Mouse (Mus musculus): Measurements from ENCODE around the gene Ghrh. TPM values are rescaled to one million over a fixed set of nuclear protein-coding genes. Genes with fewer than 3 reads are reported as not detected.

Ghrh gene
- total RNA-seq, 2 experiments from 2014 or later, result not detected

DNA sequence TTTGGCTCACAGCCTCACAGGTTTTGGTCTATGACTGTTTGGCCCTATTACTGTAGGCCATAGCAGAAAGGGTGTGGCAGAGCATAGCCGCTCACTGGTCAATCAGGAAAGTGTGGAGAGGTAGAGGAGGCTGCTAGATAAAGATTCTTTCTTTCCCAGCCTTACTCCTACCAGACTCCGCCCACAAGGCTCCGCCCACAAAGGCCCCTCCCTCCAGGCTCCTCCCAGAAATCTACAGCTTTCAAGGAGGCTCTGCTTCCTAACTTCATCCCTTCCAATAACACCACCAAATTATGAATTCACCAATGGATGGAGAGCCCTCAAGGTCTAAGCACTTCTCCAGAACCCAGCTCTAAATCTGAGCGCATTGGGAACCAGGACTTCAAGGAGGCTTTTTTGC lies 5.9 kb upstream of the Ghrh start:
- intact Hi-C loops (cut with DNase I), result no loop called here
- DNase-seq, result no peak

DNA sequence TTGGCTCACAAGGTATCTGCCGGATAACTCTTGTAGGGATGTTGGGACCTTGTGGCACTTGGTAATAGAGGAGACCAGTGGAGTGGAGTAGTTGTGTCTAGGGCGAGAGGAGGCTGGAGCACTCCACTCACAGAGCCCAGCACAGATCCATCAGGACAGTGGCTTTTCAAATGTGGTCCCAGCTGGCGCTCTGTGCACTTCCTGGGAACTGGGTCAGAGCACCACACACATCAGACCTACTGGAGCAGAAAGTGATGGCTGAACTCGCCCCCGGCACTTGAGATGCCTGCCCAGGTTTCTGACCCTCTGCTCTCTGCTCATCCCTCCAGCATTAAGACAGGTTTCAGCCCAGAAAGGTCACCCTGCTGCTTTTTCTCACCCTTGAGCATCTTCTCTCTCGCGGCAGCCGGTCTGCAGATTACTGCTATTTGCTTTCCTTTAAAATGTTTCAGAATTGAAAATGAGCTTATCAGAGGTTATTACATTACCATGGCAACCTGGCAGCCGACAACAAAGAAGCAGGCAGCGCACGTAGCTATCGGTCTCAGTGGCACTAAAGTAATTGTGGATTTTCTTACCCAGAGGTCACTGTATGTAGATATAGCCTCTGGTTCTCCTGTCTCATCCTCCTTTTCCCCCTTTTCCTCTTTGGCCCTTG lies 1.9 kb upstream of the Ghrh start:
- intact Hi-C loops (cut with DNase I), result no loop called here
- DNase-seq, result no peak

DNA sequence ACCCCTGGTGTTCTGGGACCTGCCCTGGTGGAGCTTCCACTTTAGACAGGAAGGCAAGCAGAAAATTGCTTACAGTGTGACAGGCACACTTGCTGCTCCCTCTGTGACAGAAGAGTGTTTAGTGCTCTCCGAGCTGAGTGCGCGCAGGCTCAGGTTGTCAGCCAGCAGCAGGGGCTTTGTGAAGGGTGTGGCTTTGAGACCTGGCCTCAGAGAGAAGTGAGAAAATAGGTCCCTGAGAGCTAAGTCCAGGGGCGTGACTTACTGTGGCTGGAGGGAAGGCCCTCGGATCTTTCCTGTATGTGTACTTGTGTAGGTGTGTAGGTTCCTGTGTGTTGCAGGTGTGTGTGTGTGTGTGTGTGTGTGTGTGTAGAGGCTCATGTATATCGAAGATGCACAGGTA lies 4.0 kb downstream of the Ghrh start:
- DNase-seq, result no peak
- intact Hi-C loops (cut with DNase I), result no loop called here

DNA sequence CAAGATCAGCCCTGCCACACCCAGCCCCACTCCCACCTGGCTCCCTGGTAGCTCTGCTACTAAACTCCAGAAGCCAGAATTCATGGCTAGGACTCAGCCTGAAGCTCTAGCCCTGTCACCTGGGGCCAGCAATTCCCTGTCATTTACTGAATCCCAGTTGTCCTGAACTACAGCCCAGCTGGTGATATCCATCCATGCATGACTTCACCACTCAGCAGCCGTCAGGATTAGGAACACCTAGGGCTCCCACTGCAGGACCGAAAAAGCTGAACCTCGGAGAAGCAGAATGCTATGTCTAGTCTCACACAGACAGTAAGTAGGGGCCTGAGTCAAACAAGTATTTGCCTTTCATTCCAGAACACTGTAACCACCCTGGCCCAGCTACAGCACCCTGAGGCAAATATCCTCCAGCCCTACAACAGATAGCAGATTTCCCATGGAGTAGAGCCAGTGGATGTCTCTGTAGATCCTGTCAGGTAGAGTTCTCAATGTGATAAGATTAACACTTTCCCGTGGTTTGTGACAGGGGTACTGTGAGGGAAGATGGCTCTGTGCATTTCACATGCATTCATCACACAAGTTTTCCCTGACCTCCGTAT lies 4.9 kb downstream of the Ghrh start:
- intact Hi-C loops (cut with DNase I), result no loop called here
- DNase-seq, result no peak

DNA sequence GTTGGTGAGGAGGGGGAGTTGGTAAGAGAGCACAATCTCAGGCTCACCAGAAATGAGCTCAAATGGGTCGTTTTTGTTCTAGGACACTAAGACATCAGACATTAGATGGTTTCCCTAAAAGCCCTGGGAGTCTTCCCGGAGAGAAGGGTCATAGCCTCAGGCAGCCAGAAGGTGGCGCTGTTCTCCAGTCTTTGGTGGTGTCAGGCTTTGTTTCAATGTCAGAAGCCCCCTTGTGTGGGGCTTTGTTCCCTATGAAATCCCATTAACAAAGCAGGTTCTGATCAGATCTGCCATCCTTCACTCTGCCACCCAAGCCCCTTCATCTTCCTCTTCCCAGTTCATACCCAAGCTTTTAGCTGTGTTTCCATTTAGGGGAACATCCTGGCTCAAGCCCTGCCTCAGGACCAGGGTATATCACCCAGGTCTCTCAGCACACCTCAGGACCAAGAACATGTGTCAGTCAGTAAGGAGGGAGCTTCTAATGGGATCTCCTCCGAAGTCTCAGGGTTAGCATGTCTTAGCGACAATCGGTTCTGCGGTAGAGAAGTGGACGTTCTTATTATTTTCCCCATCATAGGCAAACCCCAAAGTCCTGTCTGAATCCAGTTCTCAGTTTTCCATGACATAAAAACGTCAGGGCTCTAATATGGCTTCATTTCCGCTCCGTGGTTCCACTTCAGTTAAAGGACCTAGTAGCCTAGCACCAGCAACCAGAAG lies 5.6 kb downstream of the Ghrh start:
- intact Hi-C loops (cut with DNase I), result loop anchor here (1.0 kb wide), 2 partner anchors 116 to 230 kb away; partner anchors contain the start of gene Blcap
- DNase-seq, result peak; percentile 75 to 77

DNA sequence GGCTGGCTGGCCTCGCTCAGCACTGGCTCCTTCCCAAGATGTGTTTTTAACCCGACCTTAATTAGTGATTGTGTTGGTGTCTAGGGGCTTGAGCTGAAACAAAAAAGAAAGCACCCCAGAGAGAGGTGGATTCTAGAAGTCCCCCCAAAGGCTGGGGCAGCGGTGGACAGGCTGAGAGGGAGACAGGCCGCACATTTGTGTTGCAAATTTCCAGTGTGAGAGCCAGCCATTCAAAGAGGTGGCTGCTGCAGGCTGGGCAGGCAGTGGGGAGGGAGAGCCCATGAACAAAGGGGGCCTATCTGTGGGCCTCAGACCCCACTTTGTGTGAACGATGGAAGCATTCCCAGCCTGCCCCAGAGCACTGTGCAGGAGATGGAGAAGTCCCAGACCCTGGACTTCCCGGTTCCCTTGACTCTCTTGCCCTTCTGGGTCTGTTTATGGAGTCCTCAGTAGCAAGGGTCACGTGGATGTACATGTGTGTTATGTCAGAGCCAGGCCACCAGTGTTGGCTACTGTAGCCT lies 7.0 kb downstream of the Ghrh start:
- peak; percentile 24 to 42 for DNase-seq

DNA sequence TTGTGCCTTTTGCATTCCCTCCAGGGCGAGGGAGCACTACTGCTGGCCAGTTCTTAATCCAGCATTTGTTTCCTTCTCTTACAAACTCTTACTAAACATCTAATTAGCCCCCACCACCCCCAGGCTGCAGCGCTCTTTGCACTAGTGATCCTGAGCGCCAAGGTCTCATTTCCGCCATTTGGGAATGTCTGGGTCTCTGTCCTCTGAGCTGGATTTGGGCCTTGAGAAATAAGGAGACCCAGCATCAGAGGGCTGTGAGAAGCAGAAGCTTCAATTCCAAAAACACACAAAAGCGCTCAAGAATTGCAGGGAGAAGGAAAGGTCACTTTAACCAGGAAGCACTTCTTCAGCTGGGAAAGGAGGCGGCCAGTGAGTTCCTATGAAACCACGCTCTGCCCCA lies 7.8 kb downstream of the Ghrh start:
- intact Hi-C loops (cut with DNase I), result no loop called here
- no peak for DNase-seq

More for the DNA sequence above, 7.0 kb downstream of the Ghrh start:
- intact Hi-C loops (cut with DNase I), result no loop called here

DNA sequence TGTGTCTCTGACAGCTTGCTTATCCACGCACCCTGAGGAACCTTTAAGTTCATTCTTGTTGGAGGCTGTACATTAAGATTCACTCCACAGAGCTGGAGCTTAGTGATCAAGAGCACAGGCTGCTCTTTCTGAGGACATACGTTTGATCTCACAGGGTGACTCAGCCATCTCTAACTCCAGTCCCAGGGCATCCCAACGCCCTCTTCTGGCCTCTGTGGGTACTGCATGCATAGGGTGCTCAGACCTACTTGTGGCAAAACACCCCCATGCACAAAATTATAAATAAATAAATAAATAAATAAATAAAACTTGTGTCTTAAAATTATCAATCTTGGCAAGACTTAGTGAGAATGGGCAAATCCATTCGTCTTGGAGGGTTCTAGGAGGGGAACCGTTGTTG lies 8.6 kb downstream of the Ghrh start:
- peak; percentile 39 to 66 for DNase-seq
- intact Hi-C loops (cut with DNase I), result no loop called here

DNA sequence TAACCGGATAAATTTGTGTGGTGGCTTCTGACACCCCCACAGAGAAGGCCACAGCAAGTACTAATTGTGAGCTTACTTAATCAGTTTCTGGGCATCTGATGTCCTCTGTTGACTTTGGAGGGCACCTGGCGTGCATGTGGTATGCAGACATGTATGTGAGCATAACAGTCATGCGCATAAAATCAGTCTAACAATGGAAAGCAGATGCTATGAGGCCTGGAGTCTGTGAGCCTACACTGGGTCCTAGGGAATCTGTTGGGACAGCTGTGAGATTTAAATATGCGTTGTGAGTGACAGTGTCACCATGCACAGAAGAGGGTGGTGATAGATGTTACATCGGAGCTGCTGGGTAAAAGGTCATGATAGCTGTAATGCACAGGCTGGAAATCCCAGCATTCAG lies 15.2 kb downstream of the Ghrh start:
- intact Hi-C loops (cut with DNase I), result no loop called here
- DNase-seq, result no peak

DNA sequence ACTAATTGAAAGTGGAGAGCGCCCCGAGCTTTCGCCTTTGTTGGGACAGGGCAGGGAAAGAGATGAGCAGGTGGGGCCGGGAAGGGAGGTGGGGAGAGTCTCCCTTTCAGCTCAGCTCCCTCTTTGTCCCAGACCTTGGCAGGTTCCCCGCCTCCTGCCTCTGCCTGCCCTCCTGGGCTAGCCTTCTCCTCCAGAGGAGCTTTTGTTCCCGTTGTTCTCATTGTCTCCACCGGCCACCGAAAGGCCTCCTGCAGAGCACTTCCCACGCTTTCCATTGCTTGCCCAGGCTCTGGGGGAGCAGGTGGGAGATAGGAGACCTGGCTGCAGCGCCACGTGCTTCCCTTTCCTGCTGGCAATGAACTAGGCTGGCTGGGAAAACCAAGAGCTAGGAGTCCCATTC lies 18.7 kb downstream of the Ghrh start:
- intact Hi-C loops (cut with DNase I), result no loop called here
- no peak for DNase-seq

DNA sequence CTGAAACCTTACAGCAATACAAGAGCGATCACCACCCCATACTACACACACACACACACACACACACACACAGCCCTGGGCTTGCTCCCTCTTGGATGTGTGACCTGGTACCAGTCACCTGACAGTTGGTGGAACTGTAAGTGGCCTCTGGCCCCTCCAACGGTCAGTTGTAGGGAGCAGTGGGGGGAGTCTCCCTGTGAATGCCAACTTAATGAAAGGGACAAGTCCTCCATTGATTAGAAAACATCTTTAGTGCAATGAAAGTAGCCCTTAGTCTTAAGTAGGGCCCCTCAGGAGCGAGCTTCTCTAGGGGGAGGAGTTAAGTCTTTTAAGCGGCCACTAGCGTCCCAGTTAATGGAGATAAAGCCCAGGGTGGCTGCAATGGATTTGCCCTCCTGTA lies 19.2 kb downstream of the Ghrh start:
- no peak for DNase-seq
- intact Hi-C loops (cut with DNase I), result no loop called here

DNA sequence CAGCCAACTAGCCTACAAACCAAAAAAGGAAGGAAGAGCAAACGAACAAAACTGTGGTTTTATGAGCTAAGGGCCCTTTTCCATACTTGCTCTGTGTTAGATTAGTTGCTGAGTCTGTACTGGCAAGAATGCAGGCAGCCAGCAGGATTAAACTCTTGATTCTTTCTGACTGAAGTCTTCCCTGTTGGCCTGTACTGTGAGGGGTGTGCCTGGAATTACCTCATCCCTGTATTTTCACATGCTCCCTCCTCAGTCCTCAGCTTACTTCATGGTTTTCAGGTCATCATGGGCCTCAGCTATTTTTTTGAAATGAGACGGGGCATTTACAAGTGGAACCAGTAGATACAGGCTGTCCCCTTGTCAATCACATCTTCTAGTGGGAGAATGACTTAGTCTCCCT lies 22.1 kb downstream of the Ghrh start:
- DNase-seq, result no peak
- intact Hi-C loops (cut with DNase I), result no loop called here

DNA sequence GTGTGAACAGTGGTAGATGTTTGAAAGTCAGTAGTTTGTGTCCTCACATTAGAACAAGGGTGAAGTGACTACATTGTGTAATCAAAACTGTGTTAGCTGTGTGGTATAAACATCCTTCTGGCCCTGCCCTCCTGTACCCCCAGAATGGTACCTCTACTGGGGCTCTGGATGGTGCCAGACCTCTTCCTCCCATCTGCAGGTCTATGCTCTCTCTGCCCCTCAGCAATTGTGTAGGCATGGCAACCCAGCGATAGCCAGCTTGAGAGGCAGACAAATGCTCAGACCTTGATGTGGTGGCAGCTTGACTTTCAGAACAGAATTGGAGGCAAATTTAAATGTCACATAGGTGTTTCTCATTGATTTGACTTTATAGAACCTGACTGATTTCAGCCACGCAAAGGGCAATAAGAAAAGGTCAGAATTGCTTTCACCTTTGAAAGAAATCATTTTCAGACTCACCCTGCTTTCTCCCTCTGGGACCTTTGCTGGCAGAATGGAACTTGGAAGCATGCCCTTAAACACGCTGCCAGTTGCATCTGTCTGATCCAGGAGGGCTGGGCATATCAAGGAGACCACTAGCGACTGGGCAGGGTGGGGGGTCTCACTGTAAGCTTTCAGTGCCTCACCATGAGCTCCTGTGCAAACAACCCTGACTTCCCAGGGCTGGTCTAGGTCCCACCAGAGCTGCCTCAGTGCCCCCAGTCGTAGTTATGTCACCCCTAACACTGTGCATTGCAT lies 25.1 kb downstream of the Ghrh start:
- DNase-seq, result no peak
- intact Hi-C loops (cut with DNase I), result no loop called here

DNA sequence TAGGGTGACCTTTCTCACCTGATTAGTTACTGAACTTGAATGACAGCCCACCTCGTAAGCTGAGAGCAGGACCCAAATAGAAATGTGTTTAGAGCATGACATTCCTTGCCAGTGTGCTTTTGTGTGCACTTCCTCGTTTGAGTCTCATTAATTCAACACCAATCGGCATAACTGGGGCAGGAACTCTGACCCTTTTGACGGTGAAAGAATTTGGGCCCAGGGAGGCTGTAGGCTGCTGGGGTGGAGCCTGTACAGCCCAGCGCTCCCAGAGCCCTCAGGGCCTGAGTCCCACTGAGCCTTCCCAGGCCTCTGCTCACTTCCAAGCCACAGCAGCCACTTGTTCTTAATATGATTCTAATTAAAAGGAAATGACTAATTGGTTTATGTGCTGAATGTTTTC lies 26.4 kb downstream of the Ghrh start:
- intact Hi-C loops (cut with DNase I), result no loop called here
- DNase-seq, result no peak

DNA sequence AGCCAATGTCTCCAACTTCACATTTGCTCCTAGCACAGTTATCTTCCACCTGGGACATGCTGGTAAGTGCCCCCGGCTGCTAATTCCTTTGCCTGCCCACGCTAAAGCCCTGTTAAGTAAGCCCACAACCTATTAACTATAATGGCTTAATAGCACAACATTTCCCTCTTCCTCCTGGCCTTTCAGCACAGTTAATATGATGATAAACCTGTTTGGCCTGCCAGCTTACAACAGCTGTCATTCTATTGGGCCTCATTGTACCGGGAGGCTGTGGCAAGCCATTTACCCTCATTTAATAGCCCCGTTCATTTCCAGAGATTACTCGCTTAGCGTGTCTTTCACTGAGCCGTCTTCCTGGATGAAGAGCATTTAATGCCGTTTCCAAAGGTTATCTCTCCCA lies 27.2 kb downstream of the Ghrh start:
- intact Hi-C loops (cut with DNase I), result no loop called here
- no peak for DNase-seq

DNA sequence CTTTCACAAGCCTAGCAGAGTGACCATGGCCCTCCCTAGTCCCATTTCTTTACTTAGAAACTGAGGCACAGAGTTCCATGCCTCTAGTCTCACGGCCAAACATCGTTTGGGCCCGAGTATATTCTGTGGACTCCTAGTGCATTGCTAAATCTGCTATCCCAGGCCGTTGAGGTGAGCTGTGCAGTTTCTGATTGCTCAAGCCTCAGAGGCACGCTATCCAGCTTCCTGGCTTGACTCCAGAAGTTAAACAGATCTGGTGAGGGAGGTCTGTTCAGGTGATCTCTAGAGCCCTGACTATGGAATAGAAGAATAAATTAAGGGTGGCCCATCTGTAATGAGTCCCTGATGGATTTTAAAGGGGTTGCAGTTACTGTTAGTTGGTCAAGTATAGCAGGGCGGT lies 30.1 kb downstream of the Ghrh start:
- no peak for DNase-seq
- intact Hi-C loops (cut with DNase I), result no loop called here

DNA sequence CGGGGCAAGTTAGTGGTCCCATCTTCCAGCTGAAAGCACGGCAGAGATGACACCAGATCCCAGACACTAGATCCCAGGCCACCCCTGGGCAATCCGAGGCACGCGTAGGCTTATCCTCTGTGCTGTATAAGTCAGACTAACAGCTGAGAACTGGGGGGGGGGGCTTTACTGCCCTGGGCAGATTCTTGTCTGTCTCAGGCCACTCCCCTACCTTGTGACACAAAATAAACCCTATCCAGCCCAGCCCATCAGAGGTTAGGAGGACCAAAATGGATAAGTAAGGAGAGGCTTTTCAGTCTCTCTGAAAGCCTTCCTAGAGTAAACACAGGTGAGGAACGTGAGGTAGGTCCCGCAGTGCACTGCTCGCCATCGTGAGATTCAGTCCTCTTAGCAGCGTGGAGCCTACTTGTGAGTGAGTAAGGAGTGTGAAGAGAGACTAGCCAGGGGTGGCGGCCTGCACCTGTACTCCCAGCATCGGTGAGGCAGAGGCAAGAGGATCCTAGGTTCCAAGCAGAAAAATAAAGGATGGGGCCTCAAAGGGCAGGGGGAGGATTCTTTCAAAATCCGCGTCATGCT lies 30.9 kb downstream of the Ghrh start:
- intact Hi-C loops (cut with DNase I), result no loop called here
- no peak for DNase-seq

DNA sequence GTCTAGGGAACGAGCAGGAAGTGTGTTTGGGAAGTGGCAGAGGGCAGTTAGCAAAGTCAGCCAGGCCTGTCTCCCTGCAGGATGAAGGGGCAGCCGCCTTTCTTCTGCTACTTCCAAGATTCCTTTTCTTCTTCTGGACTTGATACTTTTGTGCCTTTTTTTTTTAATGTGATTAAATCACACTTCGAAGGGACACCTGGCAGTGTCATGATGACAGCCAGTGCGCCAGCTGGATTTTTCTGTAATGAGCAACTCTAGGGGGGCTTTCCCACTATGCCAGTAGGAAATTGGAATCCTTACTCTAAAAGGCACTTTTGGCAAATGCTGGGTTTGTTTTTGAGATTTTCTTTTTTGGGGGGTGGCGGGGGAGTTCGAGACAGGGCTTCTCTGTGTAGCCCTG lies 31.8 kb downstream of the Ghrh start:
- intact Hi-C loops (cut with DNase I), result no loop called here
- no peak for DNase-seq

DNA sequence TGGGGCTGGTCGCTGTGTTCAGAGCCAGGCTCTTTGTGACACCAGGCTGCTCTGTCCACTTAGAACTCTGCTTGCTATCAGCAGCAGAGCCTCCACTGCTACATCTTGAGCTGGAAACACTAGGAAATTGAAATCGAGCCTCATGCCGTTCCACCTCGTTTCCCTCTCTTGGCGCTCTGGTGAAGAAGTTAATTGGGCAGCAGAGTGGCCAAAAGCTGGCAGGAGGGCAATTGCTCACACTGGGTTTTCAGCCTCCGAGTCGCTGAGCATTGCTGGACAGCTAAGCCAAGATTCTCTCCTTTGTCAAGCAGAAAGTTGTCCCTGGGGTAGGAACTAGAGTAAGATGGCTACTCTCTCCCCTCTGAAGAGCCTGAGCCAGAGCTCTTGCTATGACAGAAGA lies 33.0 kb downstream of the Ghrh start:
- DNase-seq, result no peak
- intact Hi-C loops (cut with DNase I), result no loop called here

DNA sequence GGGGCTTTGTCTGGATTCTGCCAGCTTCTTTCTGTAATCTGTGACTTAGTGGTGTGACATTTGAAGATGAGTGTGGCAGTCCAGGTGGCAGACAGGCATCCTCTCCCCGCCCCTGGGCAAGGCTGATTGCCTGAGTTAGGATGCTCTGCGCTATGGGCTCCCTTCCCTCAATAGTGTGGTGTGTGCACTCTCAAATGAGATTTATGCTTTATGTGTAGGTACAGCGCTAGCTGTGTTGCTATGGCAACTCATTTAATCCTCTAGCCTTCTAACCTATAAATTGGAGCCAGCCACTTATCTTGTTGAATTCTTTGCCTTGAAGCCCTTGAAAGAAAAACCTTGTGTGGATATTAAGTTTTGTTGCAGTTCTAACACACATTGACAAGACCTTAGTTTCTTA lies 33.6 kb downstream of the Ghrh start:
- no peak for DNase-seq
- intact Hi-C loops (cut with DNase I), result no loop called here

Measured in heart, postnatal 36 days (tissue).